Mouse (Mus musculus) heart, postnatal 0 days (tissue): Measurements from ENCODE around the gene Zxdb.
"Not testable (repeated sequence)": the region's sequence is repeated elsewhere in the genome, so short reads cannot be mapped to it uniquely, and the experiment has no call there.

Experiments
- CTCF ChIP-seq: IDR thresholded peaks from 2 replicates; pipeline ENCODE4 v1.5.1; 2016; ENCODE audit warnings: antibody characterized with exemption, control low read depth, low read depth
- EP300 ChIP-seq: IDR thresholded peaks from 2 replicates; pipeline ENCODE4 v1.6.1; 2016; ENCODE audit warnings: antibody characterized with exemption, low read depth

- TF ChIP-seq CTCF, EP300: not testable (repeated sequence)
Measured at GRCm38 (mm10) chrX:94709752-94710151, 14.6 kb upstream of the Zxdb start.
